Mouse (Mus musculus) lung, embryonic 14.5 days (tissue): ENCODE data around the gene Zhx3. TPM values are rescaled to one million over a fixed set of nuclear protein-coding genes. Genes with fewer than 3 reads are reported as not detected.

Experiments
- ATAC-seq: fragments of 200-750 bp; cut with Nextera tagmentation; 2 replicates; pipeline ENCODE4 v1.8.0; 2017; ENCODE audit warnings: mild to moderate bottlenecking, moderate TSS enrichment, moderate library complexity; ENCODE audit not compliant: insufficient read depth
- DNase-seq: peaks from one replicate; pipeline ENCODE4 v3.0.0-alpha.2; 2015
- H3K27ac ChIP-seq: fragments of 300-500 bp; sonication (generic); 2 replicates; pipeline ENCODE4 v1.5.1; 2014; ENCODE audit warnings: low read depth, mild to moderate bottlenecking, moderate library complexity
- H3K27me3 ChIP-seq: fragments of 300-500 bp; sonication (generic); 2 replicates; pipeline ENCODE4 v1.6.1; 2014; ENCODE audit warnings: low read length, control low read depth; ENCODE audit not compliant: insufficient read depth
- H3K36me3 ChIP-seq: fragments of 300-500 bp; sonication (generic); 2 replicates; pipeline ENCODE4 v1.6.1; 2014; ENCODE audit warnings: control low read depth; ENCODE audit not compliant: insufficient read depth
- H3K4me1 ChIP-seq: fragments of 300-500 bp; sonication (generic); 2 replicates; pipeline ENCODE4 v1.6.1; 2014; ENCODE audit warnings: antibody characterized with exemption, control low read depth; ENCODE audit not compliant: insufficient read depth
- H3K4me2 ChIP-seq: fragments of 300-500 bp; sonication (generic); 2 replicates; pipeline ENCODE4 v1.6.1; 2014; ENCODE audit warnings: mild to moderate bottlenecking
- H3K4me3 ChIP-seq: fragments of 300-500 bp; sonication (generic); 2 replicates; pipeline ENCODE4 v1.5.1; 2014; ENCODE audit warnings: low read depth, low read length
- H3K9ac ChIP-seq: fragments of 300-500 bp; sonication (generic); 2 replicates; pipeline ENCODE4 v1.6.1; 2014
- H3K9me3 ChIP-seq: fragments of 300-500 bp; sonication (generic); 2 replicates; pipeline ENCODE4 v1.6.1; 2016; ENCODE audit warnings: low read depth, low read length, control low read depth
- CTCF ChIP-seq: IDR thresholded peaks from 2 replicates; pipeline ENCODE4 v1.5.1; 2016; ENCODE audit warnings: antibody characterized with exemption, low read depth
- WGBS: fragments of 180-500 bp; shearing (Covaris S2); extraction: QIAGEN DNeasy Blood & Tissue Kit; methylation state at CpG from one replicate; pipeline ENCODE4 v1.1.7; 2014; 5-methylcytosine and 5-hydroxymethylcytosine counted together
- polyA plus RNA-seq: library from polyadenylated mRNA; unstranded; fragments of >200 nt; fragmentation: Nextera tagmentation; extraction: Ambion mirVana; gene quantifications from 2 replicates; pipeline ENCODE4 v1.2.1, GENCODE M21; 2014

The Zhx3 gene
- polyA plus RNA-seq, 1 experiment from 2014 or later: 13.0 TPM

GRCm38 (mm10) chr2:160736466-160736865 is 136.3 kb downstream of the Zhx3 start:
- Histone ChIP-seq H3K9ac (no peak overlapping the region), H3K4me2 (no peak overlapping the region), H3K9me3 (no peaks in the 10 kb centered on the region), H3K27me3 (no peaks in the 10 kb centered on the region), H3K27ac (no peak overlapping the region), H3K4me3 (no peak overlapping the region), H3K4me1 (peaks cover 20% of the 10 kb centered on the region), H3K36me3 (peaks cover 44% of the 10 kb centered on the region)
- ATAC-seq (no peak), DNase-seq (no peak)
- 86% methylated on average over 3 of the region's 3 CpGs for WGBS
- TF ChIP-seq CTCF: no peak

- H3K27me3 ChIP-seq: no peaks in the 10 kb centered on the region
- H3K4me2 ChIP-seq: no peak overlapping the region
- no peak for TF ChIP-seq CTCF
- 79% methylated on average over 5 of the region's 5 CpGs for WGBS
- H3K9me3 ChIP-seq: no peaks in the 10 kb centered on the region
- H3K4me3 ChIP-seq: no peak overlapping the region
- DNase-seq (no peak), ATAC-seq (no peak)
- H3K36me3 ChIP-seq: peaks cover 40% of the 10 kb centered on the region
- no peak overlapping the region for H3K9ac ChIP-seq
- H3K27ac ChIP-seq: no peak overlapping the region
- H3K4me1 ChIP-seq: peaks cover 20% of the 10 kb centered on the region
Measured at GRCm38 (mm10) chr2:160735706-160736310, 137.0 kb downstream of the Zhx3 start.

GRCm38 (mm10) chr2:160734331-160734730 is 138.5 kb downstream of the Zhx3 start:
- Histone ChIP-seq H3K27ac (no peak overlapping the region), H3K27me3 (no peaks in the 10 kb centered on the region), H3K9me3 (no peaks in the 10 kb centered on the region), H3K4me2 (peak overlapping the region; percentile 93), H3K4me1 (peaks cover 20% of the 10 kb centered on the region), H3K9ac (no peak overlapping the region), H3K4me3 (no peak overlapping the region), H3K36me3 (peaks cover 36% of the 10 kb centered on the region)
- ATAC-seq: no peak
- TF ChIP-seq CTCF: no peak
- 84% methylated on average over 3 of the region's 3 CpGs for WGBS
- DNase-seq: no peak

GRCm38 (mm10) chr2:160733131-160733531 is 139.7 kb downstream of the Zhx3 start:
- WGBS: 16% methylated on average over 7 of the region's 7 CpGs
- peaks cover 20% of the 10 kb centered on the region for H3K4me1 ChIP-seq
- DNase-seq: no peak
- H3K9me3 ChIP-seq: no peaks in the 10 kb centered on the region
- no peaks in the 10 kb centered on the region for H3K27me3 ChIP-seq
- no peak for TF ChIP-seq CTCF
- peak overlapping the region; percentile 92 for H3K4me3 ChIP-seq
- H3K9ac ChIP-seq: peak overlapping the region; percentile 99
- H3K36me3 ChIP-seq: peaks cover 36% of the 10 kb centered on the region
- H3K4me2 ChIP-seq: peak overlapping the region; percentile 93
- H3K27ac ChIP-seq: no peak overlapping the region
- no peak for ATAC-seq

- TF ChIP-seq CTCF: no peak
- Histone ChIP-seq H3K27me3 (no peaks in the 10 kb centered on the region), H3K4me1 (peaks cover 20% of the 10 kb centered on the region), H3K4me2 (peak overlapping the region; percentile 93), H3K27ac (no peak overlapping the region), H3K9ac (peak overlapping the region; percentile 99), H3K36me3 (peaks cover 35% of the 10 kb centered on the region), H3K9me3 (no peaks in the 10 kb centered on the region), H3K4me3 (peak overlapping the region; percentile 92)
- ATAC-seq (no peak), DNase-seq (no peak)
- 13% methylated on average over 9 of the region's 9 CpGs for WGBS
Measured at GRCm38 (mm10) chr2:160732420-160732995, 140.3 kb downstream of the Zhx3 start.

GRCm38 (mm10) chr2:160731839-160732261 is 140.9 kb downstream of the Zhx3 start:
- DNase-seq: peak; percentile 77
- H3K9ac ChIP-seq: peak overlapping the region; percentile 99
- TF ChIP-seq CTCF: peak; percentile 19
- H3K27ac ChIP-seq: peak overlapping the region; percentile 96
- H3K27me3 ChIP-seq: no peaks in the 10 kb centered on the region
- peaks cover 20% of the 10 kb centered on the region for H3K4me1 ChIP-seq
- H3K9me3 ChIP-seq: no peaks in the 10 kb centered on the region
- peaks cover 28% of the 10 kb centered on the region for H3K36me3 ChIP-seq
- H3K4me3 ChIP-seq: peak overlapping the region; percentile 92
- peak; percentile 16 for ATAC-seq
- peak overlapping the region; percentile 93 for H3K4me2 ChIP-seq
- 0% methylated on average over 32 of the region's 32 CpGs for WGBS

- peaks cover 20% of the 10 kb centered on the region for H3K4me1 ChIP-seq
- no peak for TF ChIP-seq CTCF
- WGBS: under 1% methylated on average over 71 of the region's 99 CpGs
Measured at GRCm38 (mm10) chr2:160731117-160731838, 141.5 kb downstream of the Zhx3 start, which contains the start of gene Plcg1. TSS of gene Plcg1 (plus strand) at chr2:160731300.

More at GRCm38 (mm10) chr2:160731117-160731838, 141.5 kb downstream of the Zhx3 start, which contains the start of gene Plcg1:
- no peaks in the 10 kb centered on the region for H3K27me3 ChIP-seq
- H3K36me3 ChIP-seq: peaks cover 23% of the 10 kb centered on the region
- ATAC-seq (peak; percentile 95), DNase-seq (peak; percentile 98)
- H3K9me3 ChIP-seq: no peaks in the 10 kb centered on the region
- peak within 1 kb of the TSS; percentile 92 for H3K4me3 ChIP-seq
- peak within 1 kb of the TSS; percentile 99 for H3K9ac ChIP-seq
- peak within 1 kb of the TSS; percentile 93 for H3K4me2 ChIP-seq
- peak within 1 kb of the TSS; percentile 96 for H3K27ac ChIP-seq
